Mouse (Mus musculus) CH12.LX (cell line): ENCODE measurements around the gene Cdv3.

Experiments used
- CTCF ChIP-seq, 2 experiments: IDR thresholded peaks in 1 of 2; conservative IDR thresholded peaks in 1 of 2; 2 replicates each; pipeline ENCODE4 v1.5.1; 2011 to 2012; ENCODE audit warnings: low read depth in 2 of 2, low read length in 2 of 2, improper control_type of control experiment in 1 of 2, inconsistent platforms in 1 of 2, mild to moderate bottlenecking in 1 of 2, moderate library complexity in 1 of 2
- HCFC1 ChIP-seq: IDR thresholded peaks from 2 replicates; pipeline ENCODE4 v1.6.1; 2012; ENCODE audit warnings: low read depth, mild to moderate bottlenecking, inconsistent platforms, low read length, improper control_type of control experiment
- KAT2A ChIP-seq: IDR thresholded peaks from 2 replicates; pipeline ENCODE4 v1.6.1; 2012; ENCODE audit warnings: low read length, improper control_type of control experiment, inconsistent platforms; ENCODE audit not compliant: insufficient replicate concordance
- MAX ChIP-seq: IDR thresholded peaks from 2 replicates; pipeline ENCODE4 v1.6.1; 2011; ENCODE audit warnings: low read length, improper control_type of control experiment
- MEF2A ChIP-seq: IDR thresholded peaks from 2 replicates; pipeline ENCODE4 v1.6.1; 2014; ENCODE audit warnings: low read depth, mild to moderate bottlenecking, inconsistent platforms, low read length, improper control_type of control experiment, borderline replicate concordance
- POLR2A ChIP-seq: IDR thresholded peaks from 2 replicates; pipeline ENCODE4 v1.6.1; 2011; ENCODE audit warnings: low read depth, mild to moderate bottlenecking, improper control_type of control experiment, low read length
- POLR2AphosphoS2 ChIP-seq: IDR thresholded peaks from 2 replicates; pipeline ENCODE4 v1.6.1; 2011; ENCODE audit warnings: low read depth, low read length, improper control_type of control experiment
- TBP ChIP-seq: conservative IDR thresholded peaks from 2 replicates; pipeline ENCODE4 v1.6.1; 2011; ENCODE audit warnings: low read depth, low read length, improper control_type of control experiment
- UBTF ChIP-seq: IDR thresholded peaks from 2 replicates; pipeline ENCODE4 v1.6.1; 2012; ENCODE audit warnings: low read depth, mild to moderate bottlenecking, inconsistent platforms, low read length, improper control_type of control experiment, moderate library complexity
- USF1 ChIP-seq: IDR thresholded peaks from 2 replicates; pipeline ENCODE4 v1.6.1; 2014; ENCODE audit warnings: low read depth, mild to moderate bottlenecking, inconsistent platforms, low read length, improper control_type of control experiment
- ZNF384 ChIP-seq: IDR thresholded peaks from 2 replicates; pipeline ENCODE4 v1.6.1; 2012; ENCODE audit warnings: low read depth, low read length, improper control_type of control experiment, inconsistent platforms

GRCm38 (mm10) chr9:103363730-103364417, 1.8 kb downstream of the Cdv3 start:
- TF ChIP-seq POLR2AphosphoS2 (no peak), HCFC1 (no peak), TBP (no peak), POLR2A (no peak), ZNF384 (peak; percentile 78), MEF2A (no peak), USF1 (peak; percentile 29; the same call in 1 of the 2 replicates), CTCF (conservative IDR thresholded peaks at IDR 0.05 in 1 of 2, IDR thresholded peaks at IDR 0.05 in 1 of 2; ENCODE audit: low read depth in 2 of 2, low read length in 2 of 2) (no peak), MAX (peak; percentile 83), KAT2A (no peak), UBTF (no peak)
